Comparison of ENCODE assay signal across 29 mouse cellular contexts in genomic region chr17:45644185-45644584, GRCm38 (mm10). TPM values are rescaled to one million over a fixed set of nuclear protein-coding genes. Genes with fewer than 3 reads are reported as not detected.
DNase-seq lines count a peak whose midpoint lies in the region; ATAC-seq and TF ChIP-seq lines count a peak whose summit lies in the region.
"Had no signal": no experiment of that assay in that cellular context is flagged by ENCODE, and none has a peak within 500 bp of the region (broad histone marks: within the 10 kb centered on the region; RNA-seq: fewer than 3 reads in every experiment).

No protein-coding gene starts in this region.

- no peak overlapping the region for H3K4me3 ChIP-seq in heart, adult 2 months
- no peak overlapping the region for H3K4me3 ChIP-seq in heart, embryonic 11.5 days (ENCODE audit: low read depth, low read length)
- H3K4me3 ChIP-seq in liver, postnatal 0 days (ENCODE audit: low read depth, low read length), result no peak overlapping the region
- H3K4me3 ChIP-seq in brown adipose tissue, adult 24 weeks (ENCODE audit: insufficient read depth, low read depth, low read length), result peak overlapping the region; percentile 28
- H3K4me3 ChIP-seq: embryonic facial prominence, embryonic 10.5 days; heart, embryonic 15.5 days; hindbrain, embryonic 13.5 days; megakaryocyte, embryonic 14.5 days; midbrain, embryonic 15.5 days; neural tube, embryonic 15.5 days had no signal

- ATAC-seq in heart, embryonic 11.5 days (replicated peaks; ENCODE audit: insufficient number of reproducible peaks, low FRiP score, low TSS enrichment), result no peak
- ATAC-seq in liver, postnatal 0 days, result no peak

- WGBS in heart, adult 2 months, result 90% methylated on average over 4 of the region's 4 CpGs
- WGBS in heart, embryonic 11.5 days (ENCODE audit: insufficient replicate concordance), result 89% methylated on average over 4 of the region's 4 CpGs
- 83% methylated on average over 4 of the region's 4 CpGs for WGBS in liver, postnatal 0 days (ENCODE audit: insufficient replicate concordance)

- no peaks in the 10 kb centered on the region for H3K27me3 ChIP-seq in heart, adult 2 months (ENCODE audit: control insufficient read depth, insufficient read depth, low read length)
- H3K27me3 ChIP-seq in heart, embryonic 11.5 days (ENCODE audit: control insufficient read depth, insufficient read depth, low read length), result no peaks in the 10 kb centered on the region
- no peaks in the 10 kb centered on the region for H3K27me3 ChIP-seq in liver, postnatal 0 days (ENCODE audit: insufficient read depth, low read length)
- H3K27me3 ChIP-seq: CH12.LX; heart, embryonic 15.5 days; hindbrain, embryonic 13.5 days; midbrain, embryonic 15.5 days; neural tube, embryonic 15.5 days had no signal

- no peak overlapping the region for H3K27ac ChIP-seq in heart, adult 2 months
- H3K27ac ChIP-seq in heart, embryonic 11.5 days (ENCODE audit: low read depth, low read length), result no peak overlapping the region
- no peak overlapping the region for H3K27ac ChIP-seq in liver, postnatal 0 days (ENCODE audit: low read depth)
- H3K27ac ChIP-seq in brown adipose tissue, adult 24 weeks (replicated peaks; ENCODE audit: low read depth, low read length), result peak overlapping the region; percentile 40; the same call in 1 of the 2 replicates
- H3K27ac ChIP-seq: embryonic facial prominence, embryonic 10.5 days; heart, embryonic 15.5 days; hindbrain, embryonic 13.5 days; midbrain, embryonic 15.5 days; neural tube, embryonic 15.5 days had no signal

- H3K9me3 ChIP-seq in heart, embryonic 11.5 days (replicated peaks; ENCODE audit: control insufficient read depth, low read length), result no peaks in the 10 kb centered on the region
- peaks cover 2% of the 10 kb centered on the region; the same call in 1 of the 2 replicates for H3K9me3 ChIP-seq in liver, postnatal 0 days (ENCODE audit: low read length)
- H3K9me3 ChIP-seq: embryonic facial prominence, embryonic 10.5 days; heart, embryonic 15.5 days; hindbrain, embryonic 13.5 days; midbrain, embryonic 15.5 days; neural tube, embryonic 15.5 days had no signal

- TF ChIP-seq POLR2A in heart, adult 2 months (IDR thresholded peaks at IDR 0.05; ENCODE audit: insufficient read depth, low read depth, low read length), result no peak

- H3K36me3 ChIP-seq in heart, adult 2 months (ENCODE audit: control insufficient read depth, insufficient read depth, low read length), result no peaks in the 10 kb centered on the region
- H3K36me3 ChIP-seq in heart, embryonic 11.5 days (ENCODE audit: control insufficient read depth, insufficient read depth, low read length), result no peaks in the 10 kb centered on the region
- no peaks in the 10 kb centered on the region for H3K36me3 ChIP-seq in liver, postnatal 0 days (replicated peaks; ENCODE audit: insufficient read depth, low read length)
- H3K36me3 ChIP-seq: embryonic facial prominence, embryonic 10.5 days; heart, embryonic 15.5 days; hindbrain, embryonic 13.5 days; midbrain, embryonic 15.5 days; neural tube, embryonic 15.5 days had no signal

- H3K79me2 ChIP-seq in heart, adult 2 months (replicated peaks; ENCODE audit: control insufficient read depth, insufficient read depth, low read length), result no peaks in the 10 kb centered on the region

- intact Hi-C loops in heart, adult 2 months (cut with DNase I), result no loop called here

- H3K9ac ChIP-seq in heart, adult 2 months (ENCODE audit: low read depth, low read length), result no peak overlapping the region
- H3K9ac ChIP-seq in heart, embryonic 11.5 days (ENCODE audit: low read depth, low read length), result no peak overlapping the region
- no peak overlapping the region for H3K9ac ChIP-seq in liver, postnatal 0 days (replicated peaks)
- H3K9ac ChIP-seq: heart, embryonic 15.5 days; hindbrain, embryonic 13.5 days; midbrain, embryonic 15.5 days; neural tube, embryonic 15.5 days had no signal

- no peak for TF ChIP-seq EP300 in heart, adult 2 months (IDR thresholded peaks at IDR 0.05; ENCODE audit: insufficient read depth, low read depth, low read length)
- TF ChIP-seq EP300 in liver, postnatal 0 days (IDR thresholded peaks at IDR 0.05; ENCODE audit: low read depth), result no peak

- TF ChIP-seq CTCF in heart, adult 2 months (IDR thresholded peaks at IDR 0.05), result peak; percentile 17; the same call in 1 of the 2 replicates
- TF ChIP-seq CTCF in liver, postnatal 0 days (IDR thresholded peaks at IDR 0.05; ENCODE audit: low read depth), result peak; percentile 21; the same call in 1 of the 2 replicates

- no peaks in the 10 kb centered on the region for H3K4me1 ChIP-seq in heart, adult 2 months (ENCODE audit: control insufficient read depth, insufficient read depth, low read length)
- H3K4me1 ChIP-seq in heart, embryonic 11.5 days (ENCODE audit: control insufficient read depth, insufficient read depth, low read length), result no peaks in the 10 kb centered on the region
- no peaks in the 10 kb centered on the region for H3K4me1 ChIP-seq in liver, postnatal 0 days (ENCODE audit: insufficient read depth)
- no peaks in the 10 kb centered on the region for H3K4me1 ChIP-seq in brown adipose tissue, adult 24 weeks (ENCODE audit: control insufficient read depth, insufficient read depth, insufficient read length, low read length)

- H3K4me2 ChIP-seq in heart, embryonic 11.5 days, result no peak overlapping the region
- H3K4me2 ChIP-seq in liver, postnatal 0 days (ENCODE audit: low read depth, low read length), result no peak overlapping the region
- H3K4me2 ChIP-seq: heart, embryonic 15.5 days; hindbrain, embryonic 13.5 days; midbrain, embryonic 15.5 days; neural tube, embryonic 15.5 days had no signal

- DNase-seq in heart, adult 2 months, result no peak
- no peak for DNase-seq in liver, postnatal 0 days
- DNase-seq in liver (no peak), ES-CJ7 (ENCODE audit: low read depth, low spot score) (peak; percentile 50)
- no peak for DNase-seq in retina, postnatal 1 day
- DNase-seq: adrenal gland, postnatal 36 days; cerebellum, adult 11-12 months; cerebellum, postnatal 10 days; gastrocnemius, postnatal 25 days; heart, postnatal 36 days; kidney, postnatal 36 days; lung, postnatal 36 days had no signal

RNA-seq across cellular contexts. Expression of gene Capn11, which starts 14.9 kb away (rescaled TPM):
- total RNA-seq in heart, adult 2 months (2021), result under 1 TPM in 1 of 2 experiments, not detected in 1; 0.59 TPM
- not detected in 2 replicates for polyA plus RNA-seq in heart, adult 2 months (2012; rRNA removed)
- polyA plus RNA-seq in heart, embryonic 11.5 days (2014; fragmentation: Nextera tagmentation; extraction: Ambion mirVana), result 0.32 and 0.52 TPM in 2 replicates
- polyA plus RNA-seq in liver, postnatal 0 days (2015; fragmentation: Nextera tagmentation; extraction: Ambion mirVana), result not detected in 2 replicates
- polyA plus RNA-seq in brown adipose tissue, adult 24 weeks (2012; ENCODE audit: insufficient read depth, insufficient read length, missing spikeins), result not detected in 2 replicates
- total RNA-seq: adrenal gland, postnatal 36 days; CH12.LX; heart, postnatal 36 days had no signal
- polyA plus RNA-seq: intestine, embryonic 14.5 days; kidney, embryonic 14.5 days had no signal

RNA-seq across cellular contexts. Expression of gene Mrpl14, which starts 41.9 kb away (rescaled TPM):
- total RNA-seq in heart, adult 2 months (2021), result 100 to 1,000 TPM; 149 to 161 TPM
- polyA plus RNA-seq in heart, adult 2 months (2012; rRNA removed), result 133 and 170 TPM in 2 replicates
- polyA plus RNA-seq in heart, embryonic 11.5 days (2014; fragmentation: Nextera tagmentation; extraction: Ambion mirVana), result 131 and 135 TPM in 2 replicates
- polyA plus RNA-seq in liver, postnatal 0 days (2015; fragmentation: Nextera tagmentation; extraction: Ambion mirVana), result 113 TPM in 2 replicates
- polyA plus RNA-seq in brown adipose tissue, adult 24 weeks (2012; ENCODE audit: insufficient read depth, insufficient read length, missing spikeins), result 138 and 175 TPM in 2 replicates

RNA-seq across cellular contexts. Expression of gene Mymx, which starts 42.3 kb away (rescaled TPM):
- total RNA-seq in heart, adult 2 months (2021), result not detected
- polyA plus RNA-seq in heart, adult 2 months (2012; rRNA removed), result not detected in 2 replicates
- polyA plus RNA-seq in heart, embryonic 11.5 days (2014; fragmentation: Nextera tagmentation; extraction: Ambion mirVana), result 1.4 TPM in 1 of 2 replicates, not detected in the other
- 0.19 TPM in 1 of 2 replicates, not detected in the other for polyA plus RNA-seq in liver, postnatal 0 days (2015; fragmentation: Nextera tagmentation; extraction: Ambion mirVana)
- polyA plus RNA-seq in brown adipose tissue, adult 24 weeks (2012; ENCODE audit: insufficient read depth, insufficient read length, missing spikeins), result not detected in 2 replicates
- total RNA-seq: adrenal gland, adult 18-20 months; adrenal gland, postnatal 36 days; CH12.LX; heart, adult 8-10 months; heart, postnatal 36 days; left cerebral cortex, adult 18-20 months; left cerebral cortex, postnatal 36 days had no signal
- polyA plus RNA-seq: cortical plate, adult 2 months; forebrain, embryonic 11.5 days; intestine, embryonic 14.5 days; midbrain, embryonic 15.5 days had no signal

RNA-seq across cellular contexts. Expression of gene Tmem63b, which starts 42.5 kb away (rescaled TPM):
- total RNA-seq in heart, adult 2 months (2021), result 10 to 100 TPM; 81.8 to 90.1 TPM
- polyA plus RNA-seq in heart, adult 2 months (2012; rRNA removed), result 122 and 154 TPM in 2 replicates
- 27.6 and 29.8 TPM in 2 replicates for polyA plus RNA-seq in heart, embryonic 11.5 days (2014; fragmentation: Nextera tagmentation; extraction: Ambion mirVana)
- polyA plus RNA-seq in liver, postnatal 0 days (2015; fragmentation: Nextera tagmentation; extraction: Ambion mirVana), result 15.1 and 16.9 TPM in 2 replicates
- polyA plus RNA-seq in brown adipose tissue, adult 24 weeks (2012; ENCODE audit: insufficient read depth, insufficient read length, missing spikeins), result 14.2 and 24.2 TPM in 2 replicates

RNA-seq across cellular contexts. Expression of gene Slc29a1, which starts 44.8 kb away (rescaled TPM):
- total RNA-seq in heart, adult 2 months (2021), result 10 to 100 TPM; 80.3 to 84.6 TPM
- polyA plus RNA-seq in heart, adult 2 months (2012; rRNA removed), result 160 and 184 TPM in 2 replicates
- polyA plus RNA-seq in heart, embryonic 11.5 days (2014; fragmentation: Nextera tagmentation; extraction: Ambion mirVana), result 52.7 and 61.2 TPM in 2 replicates
- 83.0 and 91.6 TPM in 2 replicates for polyA plus RNA-seq in liver, postnatal 0 days (2015; fragmentation: Nextera tagmentation; extraction: Ambion mirVana)
- 32.8 and 56.5 TPM in 2 replicates for polyA plus RNA-seq in brown adipose tissue, adult 24 weeks (2012; ENCODE audit: insufficient read depth, insufficient read length, missing spikeins)
